Mouse (Mus musculus) heart, embryonic 14.5 days (tissue): Measurements from ENCODE around the gene Styx. TPM values are rescaled to one million over a fixed set of nuclear protein-coding genes. Genes with fewer than 3 reads are reported as not detected.
A peak's percentile ranks its signal among the peaks of the same experiment; 100 is the strongest.

ENCODE experiments used
- ATAC-seq: fragments of 200-750 bp; cut with Nextera tagmentation; 2 replicates; pipeline ENCODE4 v1.8.0; 2017; ENCODE audit warnings: low read depth, moderate TSS enrichment; ENCODE audit not compliant: insufficient number of reproducible peaks, insufficient read depth, low FRiP score
- H3K27ac ChIP-seq, 2 experiments: fragments of 200-500 bp in 1 of 2; fragments of 300-500 bp in 1 of 2; sonication (generic) in 1 of 2; replicated peaks in 1 of 2; 2 replicates each; pipeline ENCODE4 v1.5.1; 2012 to 2014; ENCODE audit warnings: low read depth in 2 of 2, low read length in 2 of 2, control low read depth in 1 of 2, mild to moderate bottlenecking in 1 of 2, mixed read lengths in 1 of 2; ENCODE audit not compliant: control insufficient read depth in 1 of 2, insufficient read depth in 1 of 2
- H3K27me3 ChIP-seq: fragments of 300-500 bp; sonication (generic); 2 replicates; pipeline ENCODE4 v1.6.1; 2014; ENCODE audit warnings: mild to moderate bottlenecking, low read length, control low read depth; ENCODE audit not compliant: control insufficient read depth, insufficient read depth
- H3K36me3 ChIP-seq: fragments of 300-500 bp; sonication (generic); 2 replicates; pipeline ENCODE4 v1.6.1; 2014; ENCODE audit warnings: mild to moderate bottlenecking, control low read depth, low read length, mixed read lengths; ENCODE audit not compliant: control insufficient read depth, insufficient read depth
- H3K4me1 ChIP-seq, 2 experiments: fragments of 200-500 bp in 1 of 2; fragments of 300-500 bp in 1 of 2; sonication (generic) in 1 of 2; 2 replicates each; pipeline ENCODE4 v1.6.1; 2012 to 2014; ENCODE audit warnings: low read length in 2 of 2, control low read depth in 1 of 2, mixed read lengths in 1 of 2; ENCODE audit not compliant: control insufficient read depth in 2 of 2, insufficient read depth in 2 of 2
- H3K4me2 ChIP-seq: fragments of 300-500 bp; sonication (generic); 2 replicates; pipeline ENCODE4 v1.6.1; 2014; ENCODE audit warnings: mild to moderate bottlenecking, low read length
- H3K4me3 ChIP-seq, 2 experiments: fragments of 200-500 bp in 1 of 2; fragments of 300-500 bp in 1 of 2; sonication (generic) in 1 of 2; 2 replicates each; pipeline ENCODE4 v1.5.1; 2012 to 2014; ENCODE audit warnings: low read length in 2 of 2, mild to moderate bottlenecking in 2 of 2, control low read depth in 1 of 2, low read depth in 1 of 2, moderate library complexity in 1 of 2; ENCODE audit not compliant: control insufficient read depth in 1 of 2, insufficient read depth in 1 of 2
- H3K9ac ChIP-seq: fragments of 300-500 bp; sonication (generic); 2 replicates; pipeline ENCODE4 v1.6.1; 2014; ENCODE audit warnings: mild to moderate bottlenecking, low read length
- H3K9me3 ChIP-seq: fragments of 300-500 bp; sonication (generic); 2 replicates; pipeline ENCODE4 v1.6.1; 2016; ENCODE audit warnings: low read length, control low read depth; ENCODE audit not compliant: control insufficient read depth
- WGBS: fragments of 180-500 bp; shearing (Covaris S2); extraction: QIAGEN DNeasy Blood & Tissue Kit; methylation state at CpG from one replicate; pipeline ENCODE4 v1.1.7; 2014; 5-methylcytosine and 5-hydroxymethylcytosine counted together
- polyA plus RNA-seq: library from polyadenylated mRNA; unstranded; fragments of >200 nt; fragmentation: Nextera tagmentation; extraction: Ambion mirVana; gene quantifications from 2 replicates; pipeline ENCODE4 v1.2.1, GENCODE M21; 2014

The Styx gene
- polyA plus RNA-seq, 1 experiment from 2014 or later, result 73.9 TPM

DNA sequence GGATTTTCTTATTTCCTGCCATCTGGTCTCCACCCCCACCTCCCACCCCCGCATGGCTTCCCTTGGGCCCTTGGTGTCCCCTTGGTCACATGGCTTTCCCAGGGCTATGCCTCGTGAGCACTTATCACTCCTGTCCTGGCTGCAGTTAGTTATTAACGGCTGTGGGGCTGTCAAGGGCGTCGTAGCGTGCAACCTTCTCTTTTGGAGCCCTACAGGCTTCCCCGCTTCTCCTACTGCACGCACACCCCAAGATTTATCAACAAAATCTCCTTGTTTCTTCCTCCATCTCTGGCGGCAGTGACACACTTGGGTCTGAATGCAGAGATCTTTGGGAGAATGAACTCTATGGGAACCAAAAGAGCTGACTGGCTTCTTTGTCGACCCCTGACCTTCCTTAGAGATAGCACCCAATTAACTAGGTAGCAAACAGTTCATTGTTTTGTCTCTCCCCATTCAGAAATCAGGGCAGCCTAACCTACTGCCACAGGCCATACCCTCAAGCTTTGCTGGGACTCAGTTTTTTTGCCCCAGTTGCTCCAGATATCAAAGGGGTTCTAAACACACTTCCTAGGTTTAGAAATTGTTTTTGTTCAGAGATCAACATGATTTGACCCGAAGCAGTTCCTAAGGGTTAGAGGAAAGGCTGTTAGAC, 102.1 kb downstream of the Styx start:
- Histone ChIP-seq H3K9me3 (no peaks in the 10 kb centered on the region), H3K36me3 (peaks cover 10% of the 10 kb centered on the region), H3K27me3 (no peaks in the 10 kb centered on the region), H3K4me1 (peaks cover 39 to 54% of the 10 kb centered on the region in 2 experiments), H3K9ac (peak overlapping the region; percentile 28; the same call in 1 of the 2 replicates), H3K27ac (peak overlapping the region; percentile 81 to 88), H3K4me2 (peak overlapping the region; percentile 34), H3K4me3 (no peak overlapping the region)
- ATAC-seq, result 0 out of 2 replicates have a peak, but pooled peaks have one; percentile 51
- 13% methylated on average over 11 of the region's 11 CpGs for WGBS

DNA sequence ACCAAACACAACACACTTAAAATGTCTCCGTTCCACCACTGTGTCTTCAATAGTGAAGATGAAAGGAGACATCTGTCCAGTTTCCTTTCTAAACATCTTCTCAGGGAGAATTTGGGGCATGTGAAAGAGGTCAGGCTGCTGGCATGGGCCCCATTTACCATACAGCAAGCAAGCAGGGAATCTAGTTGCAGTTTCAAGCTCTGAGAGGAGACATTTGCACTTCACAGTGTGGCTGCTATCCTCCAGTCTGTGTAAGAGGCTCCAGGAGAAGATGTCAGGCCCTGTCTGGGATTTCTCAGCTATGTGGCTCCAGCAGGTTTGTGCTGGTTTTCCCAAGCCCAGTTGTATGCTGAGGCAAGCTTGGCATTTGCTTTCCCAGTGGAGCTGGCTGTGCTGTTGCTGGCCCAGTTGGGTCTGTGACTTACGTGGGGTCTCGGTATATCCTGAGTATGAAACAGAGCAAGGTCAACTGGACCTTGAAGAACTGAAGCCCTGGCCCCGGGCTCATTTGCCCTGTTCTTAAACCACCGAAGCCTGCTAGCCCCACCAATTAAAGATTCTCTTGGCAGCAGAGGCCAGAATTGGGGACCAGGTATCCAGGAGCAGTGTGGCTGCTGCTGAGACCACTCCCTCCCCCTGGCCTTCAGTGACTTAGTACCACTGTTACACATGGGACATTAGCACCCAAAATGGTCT, 102.8 kb downstream of the Styx start:
- WGBS, result 48% methylated on average over 5 of the region's 5 CpGs
- Histone ChIP-seq H3K4me3 (no peak overlapping the region), H3K27ac (peak overlapping the region; percentile 81 to 88), H3K4me1 (peaks cover 39 to 54% of the 10 kb centered on the region in 2 experiments), H3K9ac (0 out of 2 replicates have a peak overlapping the region, but pooled peaks have one; percentile 14), H3K36me3 (peaks cover 17% of the 10 kb centered on the region), H3K27me3 (no peaks in the 10 kb centered on the region), H3K9me3 (no peaks in the 10 kb centered on the region), H3K4me2 (no peak overlapping the region)
- no peak for ATAC-seq

DNA sequence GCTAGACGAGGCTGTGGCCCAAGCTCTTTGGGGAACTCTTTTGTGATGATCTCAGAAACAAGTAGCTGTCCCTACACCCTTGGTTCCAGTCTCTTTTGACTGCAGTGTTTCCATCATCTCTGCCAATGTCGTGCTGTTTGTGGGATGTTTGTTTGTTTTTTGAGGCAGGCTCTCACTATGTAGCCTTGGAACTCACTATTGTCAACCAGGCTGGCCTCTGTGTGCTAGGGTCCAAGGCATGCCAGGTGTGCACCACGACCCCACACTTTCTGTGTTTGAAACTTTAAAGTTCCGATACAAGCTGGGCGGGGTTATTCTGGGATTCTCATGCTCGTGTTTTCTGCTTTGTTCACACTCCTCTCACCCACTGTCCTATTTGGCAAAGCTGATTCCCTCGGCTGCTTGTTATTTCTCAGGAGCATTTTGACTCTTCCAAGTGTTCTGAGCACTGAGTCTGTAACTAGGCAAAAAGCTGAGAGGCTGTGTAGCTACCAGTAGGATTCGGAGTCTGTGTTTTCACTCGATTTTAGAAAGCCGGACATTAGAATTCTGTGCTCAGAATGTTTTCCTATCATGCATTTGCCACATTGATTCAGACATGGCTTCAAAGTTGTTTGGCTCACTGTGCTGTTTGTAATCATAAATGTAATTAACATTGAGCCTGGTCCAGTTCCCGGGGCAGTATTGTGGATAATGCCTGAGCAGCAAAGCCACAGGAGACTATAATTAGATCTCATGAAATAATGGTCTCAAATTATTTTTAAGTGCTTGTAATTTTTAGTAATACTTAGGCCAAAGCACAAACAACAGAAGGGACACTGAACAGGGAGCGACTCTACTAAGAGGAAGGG, 105.0 kb downstream of the Styx start:
- H3K4me3 ChIP-seq, result no peak overlapping the region
- H3K9me3 ChIP-seq, result no peaks in the 10 kb centered on the region
- H3K27ac ChIP-seq, result peak overlapping the region; percentile 55 to 81
- H3K4me1 ChIP-seq, result peaks cover 39 to 50% of the 10 kb centered on the region in 2 experiments
- no peak overlapping the region for H3K4me2 ChIP-seq
- H3K36me3 ChIP-seq, result peaks cover 37% of the 10 kb centered on the region
- no peaks in the 10 kb centered on the region for H3K27me3 ChIP-seq
- WGBS, result 52% methylated on average over 12 of the region's 12 CpGs
- H3K9ac ChIP-seq, result no peak overlapping the region
- ATAC-seq, result no peak

DNA sequence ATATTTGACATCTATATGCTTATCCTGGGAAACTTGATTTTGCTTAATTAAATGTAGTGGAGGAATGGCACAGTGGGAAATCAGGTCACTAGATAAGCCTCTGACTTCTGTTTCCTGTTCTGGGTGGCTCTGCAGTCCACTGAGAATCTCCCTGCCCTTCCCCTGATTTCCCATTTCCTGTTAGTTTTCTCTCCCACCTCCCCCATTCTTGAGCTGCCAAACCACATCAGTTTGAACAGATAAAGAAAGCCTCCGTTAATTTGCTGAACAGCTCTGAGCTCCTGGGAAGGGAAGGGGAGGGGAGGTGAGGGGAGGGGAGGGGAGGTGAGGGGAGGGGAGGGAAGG, 105.6 kb downstream of the Styx start:
- 0% methylated on average over 1 of the region's 1 CpGs for WGBS
- H3K36me3 ChIP-seq, result peaks cover 43% of the 10 kb centered on the region
- no peak overlapping the region for H3K9ac ChIP-seq
- peaks cover 35 to 44% of the 10 kb centered on the region in 2 experiments for H3K4me1 ChIP-seq
- H3K4me3 ChIP-seq, result no peak overlapping the region
- ATAC-seq, result peak; percentile 52
- H3K4me2 ChIP-seq, result no peak overlapping the region
- no peaks in the 10 kb centered on the region for H3K27me3 ChIP-seq
- H3K27ac ChIP-seq, result peak overlapping the region; percentile 55 to 81; a peak in 3 of 4 replicates
- H3K9me3 ChIP-seq, result no peaks in the 10 kb centered on the region

DNA sequence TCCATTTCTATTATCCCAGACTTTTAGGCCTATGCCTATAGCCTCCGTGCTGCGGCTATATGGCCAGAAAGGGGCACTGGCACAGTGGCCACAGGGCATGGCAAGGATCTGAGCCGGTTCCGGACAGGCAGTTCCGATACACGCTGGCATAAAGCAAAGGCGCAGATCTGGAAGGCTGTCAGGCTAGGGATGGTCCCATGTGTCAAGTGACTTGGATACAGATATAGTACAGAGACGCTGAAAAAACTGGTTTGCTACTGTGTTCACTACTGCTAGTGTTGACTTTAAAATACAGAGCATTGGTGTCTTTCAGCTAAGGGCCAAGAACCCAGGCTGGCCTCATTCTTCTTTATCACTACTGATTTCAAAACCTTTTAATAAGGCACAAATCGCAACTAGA, 106.1 kb downstream of the Styx start:
- peaks cover 49% of the 10 kb centered on the region for H3K36me3 ChIP-seq
- H3K4me1 ChIP-seq, result peaks cover 33 to 40% of the 10 kb centered on the region in 2 experiments
- H3K4me2 ChIP-seq, result no peak overlapping the region
- H3K9ac ChIP-seq, result no peak overlapping the region
- 52% methylated on average over 9 of the region's 9 CpGs for WGBS
- no peaks in the 10 kb centered on the region for H3K27me3 ChIP-seq
- no peak overlapping the region for H3K4me3 ChIP-seq
- H3K9me3 ChIP-seq, result no peaks in the 10 kb centered on the region
- H3K27ac ChIP-seq, result peak overlapping the region; percentile 73 to 74
- ATAC-seq, result no peak

DNA sequence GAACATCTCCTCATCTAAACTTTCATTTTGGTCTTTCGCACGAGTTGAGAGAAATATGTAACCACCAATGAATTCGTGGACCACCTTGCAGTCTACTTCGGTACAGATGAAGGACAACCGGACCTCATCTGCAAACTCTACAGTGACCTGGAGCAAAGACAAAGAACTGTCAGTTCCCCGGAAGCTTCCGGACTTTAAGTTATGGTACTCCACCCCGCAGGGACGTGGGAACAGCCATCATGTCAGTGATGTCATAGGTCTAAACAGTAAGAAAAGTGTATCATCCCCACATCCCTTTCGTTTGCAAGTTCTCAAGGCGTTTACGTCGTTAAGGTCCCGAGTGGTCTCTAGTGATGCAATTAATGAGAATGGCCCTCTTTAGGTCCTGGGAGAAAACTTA, 109.0 kb downstream of the Styx start:
- Histone ChIP-seq H3K9ac (no peak overlapping the region), H3K36me3 (peaks cover 73% of the 10 kb centered on the region), H3K27ac (no peak overlapping the region), H3K4me2 (no peak overlapping the region), H3K9me3 (no peaks in the 10 kb centered on the region), H3K27me3 (no peaks in the 10 kb centered on the region), H3K4me3 (no peak overlapping the region), H3K4me1 (peaks cover 17 to 33% of the 10 kb centered on the region in 2 experiments)
- WGBS, result 94% methylated on average over 14 of the region's 14 CpGs
- no peak for ATAC-seq

DNA sequence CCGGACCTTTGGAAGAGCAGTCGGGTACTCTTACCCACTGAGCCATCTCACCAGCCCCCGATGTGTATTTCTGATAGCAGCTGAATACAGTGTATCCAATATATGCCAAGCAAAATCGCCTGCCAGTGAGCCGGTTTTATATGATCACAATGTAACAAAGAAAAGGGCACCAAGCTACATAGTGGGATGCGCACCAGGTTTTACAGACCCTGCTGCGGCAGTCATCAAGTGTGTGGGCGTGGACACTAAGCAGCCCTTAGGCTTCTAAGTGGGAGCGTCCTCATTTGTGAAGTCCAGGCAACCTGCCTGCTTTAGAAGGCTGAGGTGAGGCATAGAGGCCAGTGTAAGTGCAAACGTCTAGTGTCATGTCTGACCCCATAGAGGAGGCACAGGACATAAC, 109.6 kb downstream of the Styx start:
- 89% methylated on average over 10 of the region's 10 CpGs for WGBS
- no peak overlapping the region for H3K4me3 ChIP-seq
- H3K27ac ChIP-seq, result no peak overlapping the region
- H3K4me2 ChIP-seq, result no peak overlapping the region
- H3K36me3 ChIP-seq, result peaks cover 78% of the 10 kb centered on the region
- H3K4me1 ChIP-seq, result peaks cover 15 to 33% of the 10 kb centered on the region in 2 experiments
- H3K9ac ChIP-seq, result no peak overlapping the region
- no peaks in the 10 kb centered on the region for H3K9me3 ChIP-seq
- no peaks in the 10 kb centered on the region for H3K27me3 ChIP-seq
- ATAC-seq, result no peak
